Mouse (Mus musculus) liver, embryonic 13.5 days (tissue): ENCODE data around the gene Ptprs. TPM values are rescaled to one million over a fixed set of nuclear protein-coding genes. Genes with fewer than 3 reads are reported as not detected.

ENCODE experiments used
- ATAC-seq: fragments of 200-750 bp; cut with Nextera tagmentation; 2 replicates; pipeline ENCODE4 v1.8.0; 2017; ENCODE audit warnings: low read depth, mild to moderate bottlenecking, moderate number of reproducible peaks, moderate library complexity
- DNase-seq: peaks from one replicate; pipeline ENCODE4 v3.0.0; 2022
- H3K27ac ChIP-seq: fragments of 300-500 bp; sonication (generic); 2 replicates; pipeline ENCODE4 v1.5.1; 2015; ENCODE audit warnings: moderate library complexity, mild to moderate bottlenecking, inconsistent platforms
- H3K27me3 ChIP-seq: fragments of 300-500 bp; sonication (generic); 2 replicates; pipeline ENCODE4 v1.6.1; 2015; ENCODE audit warnings: mild to moderate bottlenecking, inconsistent platforms
- H3K36me3 ChIP-seq: fragments of 300-500 bp; sonication (generic); 2 replicates; pipeline ENCODE4 v1.6.1; 2015; ENCODE audit warnings: mild to moderate bottlenecking, inconsistent platforms
- H3K4me1 ChIP-seq: fragments of 300-500 bp; sonication (generic); replicated peaks from 2 replicates; pipeline ENCODE4 v1.6.1; 2015; ENCODE audit warnings: inconsistent platforms
- H3K4me2 ChIP-seq: fragments of 300-500 bp; sonication (generic); 2 replicates; pipeline ENCODE4 v1.6.1; 2015; ENCODE audit warnings: inconsistent platforms, mild to moderate bottlenecking, moderate library complexity
- H3K4me3 ChIP-seq: fragments of 300-500 bp; sonication (generic); replicated peaks from 2 replicates; pipeline ENCODE4 v1.5.1; 2015; ENCODE audit warnings: mild to moderate bottlenecking, inconsistent platforms
- H3K9ac ChIP-seq: fragments of 300-500 bp; sonication (generic); 2 replicates; pipeline ENCODE4 v1.6.1; 2015; ENCODE audit warnings: mild to moderate bottlenecking, inconsistent platforms
- H3K9me3 ChIP-seq: fragments of 300-500 bp; sonication (generic); replicated peaks from 2 replicates; pipeline ENCODE4 v1.6.1; 2016; ENCODE audit warnings: inconsistent platforms
- WGBS: fragments of 180-500 bp; shearing (Covaris S2); methylation state at CpG from one replicate; pipeline ENCODE4 v1.1.7; 2015; ENCODE audit not compliant: insufficient replicate concordance; 5-methylcytosine and 5-hydroxymethylcytosine counted together
- polyA plus RNA-seq: library from polyadenylated mRNA; unstranded; fragments of >200 nt; fragmentation: Nextera tagmentation; extraction: Ambion mirVana; gene quantifications from 2 replicates; pipeline ENCODE4 v1.2.1, GENCODE M21; 2015

Ptprs gene
- polyA plus RNA-seq, 1 experiment from 2014 or later, result 6.2 TPM

GRCm38 (mm10) chr17:56400221-56400620 lies 76.1 kb downstream of the Ptprs start:
- H3K4me3 ChIP-seq, result no peak overlapping the region
- peaks cover 66% of the 10 kb centered on the region for H3K36me3 ChIP-seq
- no peak overlapping the region for H3K27ac ChIP-seq
- H3K9me3 ChIP-seq, result no peaks in the 10 kb centered on the region
- ATAC-seq (no peak), DNase-seq (no peak)
- H3K4me1 ChIP-seq, result no peaks in the 10 kb centered on the region
- H3K27me3 ChIP-seq, result no peaks in the 10 kb centered on the region
- no peak overlapping the region for H3K4me2 ChIP-seq
- 86% methylated on average over 3 of the region's 3 CpGs for WGBS
- H3K9ac ChIP-seq, result no peak overlapping the region

- no peak for ATAC-seq
- WGBS, result 87% methylated on average over 6 of the region's 6 CpGs
- H3K36me3 ChIP-seq, result peaks cover 59% of the 10 kb centered on the region
Measured at GRCm38 (mm10) chr17:56396051-56396450, 80.2 kb downstream of the Ptprs start.

DNA sequence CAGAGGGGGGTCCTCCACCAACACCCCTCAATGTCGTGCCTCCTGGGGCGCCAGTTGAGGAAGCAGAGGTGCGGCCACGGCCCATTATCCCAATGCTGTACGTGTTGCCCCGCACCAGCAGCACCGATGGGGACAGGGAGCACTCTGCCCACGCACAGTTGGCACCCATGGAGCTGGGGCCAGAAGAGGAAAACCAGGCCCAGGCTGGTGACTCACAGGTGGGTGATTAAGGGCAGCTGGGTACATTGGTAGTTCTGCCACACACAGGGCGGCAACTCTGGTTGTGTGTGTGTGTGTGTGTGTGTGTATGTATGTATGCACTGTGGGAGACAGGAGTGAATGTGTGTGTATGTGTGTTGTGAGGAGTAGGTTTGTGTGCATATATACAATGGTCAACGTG lies 82.4 kb downstream of the Ptprs start:
- no peak overlapping the region for H3K4me2 ChIP-seq
- WGBS, result 85% methylated on average over 10 of the region's 10 CpGs
- ATAC-seq (no peak), DNase-seq (no peak)
- no peak overlapping the region for H3K9ac ChIP-seq
- H3K36me3 ChIP-seq, result peaks cover 59% of the 10 kb centered on the region
- H3K27ac ChIP-seq, result no peak overlapping the region
- H3K27me3 ChIP-seq, result no peaks in the 10 kb centered on the region
- no peak overlapping the region for H3K4me3 ChIP-seq
- H3K9me3 ChIP-seq, result no peaks in the 10 kb centered on the region
- no peaks in the 10 kb centered on the region for H3K4me1 ChIP-seq

More at GRCm38 (mm10) chr17:56396051-56396450, 80.2 kb downstream of the Ptprs start:
- Histone ChIP-seq H3K27ac (no peak overlapping the region), H3K9ac (no peak overlapping the region), H3K9me3 (no peaks in the 10 kb centered on the region), H3K4me1 (no peaks in the 10 kb centered on the region), H3K27me3 (no peaks in the 10 kb centered on the region), H3K4me2 (no peak overlapping the region), H3K4me3 (no peak overlapping the region)
- no peak for DNase-seq

DNA sequence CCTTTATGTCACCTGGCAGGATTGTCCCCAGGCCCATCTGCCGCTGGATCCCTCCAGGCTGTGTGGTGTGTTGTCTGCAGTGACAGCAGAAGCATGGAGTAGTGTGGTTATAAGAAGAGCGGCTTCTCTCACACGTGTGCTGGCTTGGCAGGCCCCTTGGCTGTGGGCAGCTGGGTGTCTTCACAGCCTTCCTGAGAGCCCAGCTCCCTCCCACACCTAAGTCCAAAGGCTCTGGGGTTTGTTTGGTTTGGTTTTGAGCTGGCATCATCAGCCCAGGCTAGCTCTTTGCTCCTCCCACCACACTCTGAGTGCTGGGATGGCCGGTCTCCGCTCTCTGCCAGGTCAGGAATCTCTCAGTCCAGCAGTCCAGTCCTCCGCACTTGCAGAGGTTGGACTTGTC lies 83.0 kb downstream of the Ptprs start:
- 81% methylated on average over 6 of the region's 6 CpGs for WGBS
- Histone ChIP-seq H3K27me3 (no peaks in the 10 kb centered on the region), H3K36me3 (peaks cover 58% of the 10 kb centered on the region), H3K4me2 (no peak overlapping the region), H3K9ac (no peak overlapping the region), H3K4me1 (no peaks in the 10 kb centered on the region), H3K27ac (no peak overlapping the region), H3K9me3 (no peaks in the 10 kb centered on the region), H3K4me3 (no peak overlapping the region)
- ATAC-seq (no peak), DNase-seq (no peak)

GRCm38 (mm10) chr17:56387612-56388011 lies 88.7 kb downstream of the Ptprs start:
- H3K27me3 ChIP-seq, result no peaks in the 10 kb centered on the region
- H3K27ac ChIP-seq, result no peak overlapping the region
- H3K9me3 ChIP-seq, result no peaks in the 10 kb centered on the region
- 74% methylated on average over 6 of the region's 6 CpGs for WGBS
- H3K4me2 ChIP-seq, result no peak overlapping the region
- ATAC-seq (no peak), DNase-seq (no peak)
- 0 out of 2 replicates have a peak, but pooled peaks cover 4% of the 10 kb centered on the region for H3K4me1 ChIP-seq
- no peak overlapping the region for H3K4me3 ChIP-seq
- no peak overlapping the region for H3K9ac ChIP-seq
- peaks cover 54% of the 10 kb centered on the region for H3K36me3 ChIP-seq

GRCm38 (mm10) chr17:56384903-56385302 lies 91.4 kb downstream of the Ptprs start:
- Histone ChIP-seq H3K27me3 (no peaks in the 10 kb centered on the region), H3K4me1 (0 out of 2 replicates have a peak, but pooled peaks cover 4% of the 10 kb centered on the region), H3K27ac (no peak overlapping the region), H3K4me3 (no peak overlapping the region), H3K9ac (no peak overlapping the region), H3K9me3 (no peaks in the 10 kb centered on the region), H3K36me3 (peaks cover 43% of the 10 kb centered on the region), H3K4me2 (no peak overlapping the region)
- no peak for DNase-seq
- WGBS, result 80% methylated on average over 6 of the region's 6 CpGs
- no peak for ATAC-seq

GRCm38 (mm10) chr17:56382997-56383396 lies 93.3 kb downstream of the Ptprs start:
- DNase-seq, result no peak
- no peaks in the 10 kb centered on the region for H3K9me3 ChIP-seq
- WGBS, result 75% methylated on average over 8 of the region's 8 CpGs
- peaks cover 36% of the 10 kb centered on the region; the same call in 1 of the 2 replicates for H3K36me3 ChIP-seq
- no peak overlapping the region for H3K4me3 ChIP-seq
- H3K4me1 ChIP-seq, result 0 out of 2 replicates have a peak, but pooled peaks cover 4% of the 10 kb centered on the region
- H3K27me3 ChIP-seq, result no peaks in the 10 kb centered on the region
- no peak overlapping the region for H3K27ac ChIP-seq
- no peak for ATAC-seq
- H3K4me2 ChIP-seq, result no peak overlapping the region
- no peak overlapping the region for H3K9ac ChIP-seq

GRCm38 (mm10) chr17:56381183-56381582 lies 95.1 kb downstream of the Ptprs start:
- DNase-seq, result no peak
- H3K9ac ChIP-seq, result no peak overlapping the region
- 80% methylated on average over 5 of the region's 5 CpGs for WGBS

DNA sequence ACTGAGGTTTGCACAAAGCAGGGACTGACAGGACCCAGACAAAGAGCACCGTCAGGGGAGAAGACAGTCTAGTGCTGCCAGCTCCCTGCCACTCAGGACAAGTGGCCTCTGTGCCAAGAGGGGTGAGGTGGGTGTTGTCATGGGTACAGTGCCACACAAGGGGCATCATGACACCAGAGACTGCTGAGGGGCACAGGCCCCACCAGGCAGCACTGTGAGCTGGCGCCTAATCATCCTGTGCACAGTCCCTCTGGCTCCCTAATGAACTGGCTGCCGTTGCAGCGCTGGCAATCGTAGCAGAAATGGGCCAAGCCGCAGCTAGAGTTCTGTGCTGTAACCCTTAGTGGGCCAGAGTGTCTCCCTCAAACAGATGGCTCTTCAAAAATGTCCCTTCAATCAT lies 96.0 kb downstream of the Ptprs start:
- no peaks in the 10 kb centered on the region for H3K27me3 ChIP-seq
- no peak overlapping the region for H3K4me2 ChIP-seq
- no peaks in the 10 kb centered on the region for H3K9me3 ChIP-seq
- no peak overlapping the region for H3K27ac ChIP-seq
- no peak for ATAC-seq
- 83% methylated on average over 6 of the region's 6 CpGs for WGBS
- H3K4me1 ChIP-seq, result 0 out of 2 replicates have a peak, but pooled peaks cover 4% of the 10 kb centered on the region
- peaks cover 31% of the 10 kb centered on the region; the same call in 1 of the 2 replicates for H3K36me3 ChIP-seq
- DNase-seq, result no peak
- no peak overlapping the region for H3K9ac ChIP-seq
- no peak overlapping the region for H3K4me3 ChIP-seq

More at GRCm38 (mm10) chr17:56381183-56381582, 95.1 kb downstream of the Ptprs start:
- Histone ChIP-seq H3K4me2 (no peak overlapping the region), H3K4me1 (0 out of 2 replicates have a peak, but pooled peaks cover 4% of the 10 kb centered on the region), H3K9me3 (no peaks in the 10 kb centered on the region), H3K36me3 (peaks cover 31% of the 10 kb centered on the region; the same call in 1 of the 2 replicates), H3K27ac (no peak overlapping the region), H3K27me3 (no peaks in the 10 kb centered on the region), H3K4me3 (no peak overlapping the region)
- no peak for ATAC-seq

DNA sequence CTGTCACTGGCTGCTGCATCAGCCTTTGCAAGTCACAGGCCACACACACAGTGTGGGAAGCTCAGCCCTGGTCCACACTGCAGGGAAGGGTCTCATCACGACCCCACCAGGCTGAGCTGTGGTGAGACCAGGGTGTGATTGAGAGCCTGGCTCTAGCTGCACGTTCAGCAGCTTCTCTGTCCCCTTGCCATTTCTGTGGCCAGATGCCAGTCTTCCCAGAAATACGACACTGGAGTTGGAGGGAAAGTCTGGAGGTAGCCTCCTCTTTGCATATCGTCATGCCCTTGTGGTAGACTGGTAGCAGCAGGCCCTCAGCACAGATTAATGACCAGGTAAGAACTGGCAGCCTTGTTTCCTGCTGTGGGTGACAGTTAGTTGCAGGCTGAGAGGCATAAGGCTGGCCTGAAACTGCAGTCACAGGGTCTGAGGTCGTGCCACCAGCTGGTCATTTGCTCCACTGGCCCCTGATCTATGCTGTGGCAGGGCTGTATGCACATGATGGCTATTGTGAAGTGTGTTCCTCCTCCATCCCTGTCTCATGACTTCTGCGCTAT lies 96.9 kb downstream of the Ptprs start:
- no peak overlapping the region for H3K4me3 ChIP-seq
- 67% methylated on average over 6 of the region's 6 CpGs for WGBS
- peaks cover 4% of the 10 kb centered on the region; the same call in 1 of the 2 replicates for H3K4me1 ChIP-seq
- H3K36me3 ChIP-seq, result peaks cover 31% of the 10 kb centered on the region; the same call in 1 of the 2 replicates
- H3K27me3 ChIP-seq, result no peaks in the 10 kb centered on the region
- H3K4me2 ChIP-seq, result no peak overlapping the region
- no peaks in the 10 kb centered on the region for H3K9me3 ChIP-seq
- no peak overlapping the region for H3K9ac ChIP-seq
- DNase-seq (no peak), ATAC-seq (no peak)
- no peak overlapping the region for H3K27ac ChIP-seq

- Histone ChIP-seq H3K27me3 (no peaks in the 10 kb centered on the region), H3K9ac (no peak overlapping the region), H3K36me3 (peaks cover 28% of the 10 kb centered on the region; the same call in 1 of the 2 replicates), H3K4me2 (no peak overlapping the region), H3K9me3 (no peaks in the 10 kb centered on the region), H3K4me3 (no peak overlapping the region), H3K4me1 (peaks cover 6% of the 10 kb centered on the region), H3K27ac (no peak overlapping the region)
- 71% methylated on average over 1 of the region's 1 CpGs for WGBS
- DNase-seq (no peak), ATAC-seq (no peak)
Measured at GRCm38 (mm10) chr17:56374851-56375250, 101.4 kb downstream of the Ptprs start.
